20 mouse cellular contexts compared by ENCODE assay signal in the genomic region with DNA sequence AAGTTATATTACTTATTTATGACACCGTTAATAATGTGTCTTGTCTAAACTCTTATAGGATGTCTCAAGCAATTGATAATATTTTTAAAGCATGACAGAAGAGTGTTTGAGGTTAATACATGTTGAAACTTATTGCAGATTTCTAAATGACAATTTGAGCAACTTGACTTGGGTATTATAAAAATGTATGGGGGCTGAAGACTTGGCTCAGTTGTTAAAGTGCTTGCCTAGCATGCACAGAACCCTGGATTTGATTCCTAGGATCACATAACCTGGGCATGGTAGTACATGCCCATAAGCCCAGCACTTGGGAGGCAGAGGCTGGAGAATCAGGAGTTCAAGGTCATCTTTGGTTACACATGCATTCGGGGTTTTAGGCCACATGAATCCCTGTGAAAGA. TPM values are rescaled to one million over a fixed set of nuclear protein-coding genes. Genes with fewer than 3 reads are reported as not detected.
DNase-seq lines count a peak whose midpoint lies in the region; ATAC-seq and TF ChIP-seq lines count a peak whose summit lies in the region.
"Had no signal": no experiment of that assay in that cellular context is flagged by ENCODE, and none has a peak within 500 bp of the region (broad histone marks: within the 10 kb centered on the region; RNA-seq: fewer than 3 reads in every experiment).

No protein-coding gene starts in this region.

- H3K4me2 ChIP-seq in liver, postnatal 0 days (ENCODE audit: low read depth, low read length), result no peak overlapping the region
- H3K4me2 ChIP-seq in liver, embryonic 11.5 days, result no peak overlapping the region
- H3K4me2 ChIP-seq: embryonic facial prominence, embryonic 13.5 days; hindbrain, embryonic 13.5 days had no signal

- 79% methylated on average over 2 of the region's 2 CpGs for WGBS in heart, embryonic 10.5 days
- WGBS in liver, postnatal 0 days (ENCODE audit: insufficient replicate concordance), result 67% methylated on average over 2 of the region's 2 CpGs
- WGBS in liver, embryonic 11.5 days, result 83% methylated on average over 2 of the region's 2 CpGs
- 92% methylated on average over 2 of the region's 2 CpGs for WGBS in limb, embryonic 10.5 days

- no peak for TF ChIP-seq EP300 in liver, postnatal 0 days (IDR thresholded peaks at IDR 0.05; ENCODE audit: low read depth)

- H3K9ac ChIP-seq in liver, postnatal 0 days (replicated peaks), result no peak overlapping the region
- H3K9ac ChIP-seq in liver, embryonic 11.5 days (ENCODE audit: low read depth, low read length), result no peak overlapping the region

- H3K4me1 ChIP-seq in heart, embryonic 10.5 days, result peaks cover 35% of the 10 kb centered on the region
- H3K4me1 ChIP-seq in liver, postnatal 0 days (ENCODE audit: insufficient read depth), result peaks cover 9% of the 10 kb centered on the region
- H3K4me1 ChIP-seq in liver, embryonic 11.5 days (replicated peaks; ENCODE audit: control insufficient read depth, insufficient read depth, low read length), result peaks cover 14% of the 10 kb centered on the region
- peaks cover 38% of the 10 kb centered on the region for H3K4me1 ChIP-seq in limb, embryonic 10.5 days

- H3K36me3 ChIP-seq in heart, embryonic 10.5 days, result peaks cover 30% of the 10 kb centered on the region
- peaks cover 30% of the 10 kb centered on the region for H3K36me3 ChIP-seq in liver, postnatal 0 days (replicated peaks; ENCODE audit: insufficient read depth, low read length)
- peaks cover 6% of the 10 kb centered on the region for H3K36me3 ChIP-seq in liver, embryonic 11.5 days (ENCODE audit: control insufficient read depth, insufficient read depth, low read length)
- H3K36me3 ChIP-seq in limb, embryonic 10.5 days, result peaks cover 48% of the 10 kb centered on the region

- H3K4me3 ChIP-seq in heart, embryonic 10.5 days, result no peak overlapping the region
- H3K4me3 ChIP-seq in liver, postnatal 0 days (ENCODE audit: low read depth, low read length), result no peak overlapping the region
- no peak overlapping the region for H3K4me3 ChIP-seq in liver, embryonic 11.5 days (ENCODE audit: low read depth, low read length)
- H3K4me3 ChIP-seq in limb, embryonic 10.5 days, result no peak overlapping the region
- H3K4me3 ChIP-seq: embryonic facial prominence, embryonic 13.5 days; forebrain, embryonic 10.5 days; hindbrain, embryonic 13.5 days had no signal

- H3K27me3 ChIP-seq in heart, embryonic 10.5 days (ENCODE audit: insufficient read depth, poor library complexity, severe bottlenecking), result no peaks in the 10 kb centered on the region
- no peaks in the 10 kb centered on the region for H3K27me3 ChIP-seq in liver, postnatal 0 days (ENCODE audit: insufficient read depth, low read length)
- no peaks in the 10 kb centered on the region for H3K27me3 ChIP-seq in liver, embryonic 11.5 days (replicated peaks; ENCODE audit: control insufficient read depth, insufficient read depth, low read length)
- no peaks in the 10 kb centered on the region for H3K27me3 ChIP-seq in limb, embryonic 10.5 days (ENCODE audit: low read depth, poor library complexity, severe bottlenecking)
- H3K27me3 ChIP-seq: CH12.LX; embryonic facial prominence, embryonic 13.5 days; hindbrain, embryonic 13.5 days; Patski had no signal

- DNase-seq in heart, embryonic 10.5 days (ENCODE audit: low spot score), result no peak
- DNase-seq in heart, adult 11 months, result no peak
- no peak for DNase-seq in liver, postnatal 0 days
- DNase-seq in liver, embryonic 11.5 days (ENCODE audit: low spot score), result no peak
- peak; percentile 92 for DNase-seq in fat pad, adult 2 months (ENCODE audit: extremely low read depth, low read depth, low spot score)
- no peak for DNase-seq in limb, embryonic 10.5 days (ENCODE audit: low spot score)
- DNase-seq in thymus, postnatal 25 days, result no peak
- DNase-seq in kidney, postnatal 36 days, result no peak
- DNase-seq: cerebellum, adult 11-12 months; cerebellum, adult 9-10 months; cerebellum, postnatal 25 days; heart, postnatal 10 days had no signal

- H3K9me3 ChIP-seq in heart, embryonic 10.5 days, result no peaks in the 10 kb centered on the region
- H3K9me3 ChIP-seq in liver, postnatal 0 days (ENCODE audit: low read length), result no peaks in the 10 kb centered on the region
- no peaks in the 10 kb centered on the region for H3K9me3 ChIP-seq in liver, embryonic 11.5 days (ENCODE audit: control insufficient read depth, low read length)
- no peaks in the 10 kb centered on the region for H3K9me3 ChIP-seq in limb, embryonic 10.5 days (replicated peaks)
- H3K9me3 ChIP-seq: embryonic facial prominence, embryonic 13.5 days; forebrain, embryonic 10.5 days; hindbrain, embryonic 13.5 days had no signal

- TF ChIP-seq CTCF in liver, postnatal 0 days (IDR thresholded peaks at IDR 0.05; ENCODE audit: low read depth), result no peak

- peak overlapping the region; percentile 37; the same call in 1 of the 2 replicates for H3K27ac ChIP-seq in heart, embryonic 10.5 days
- H3K27ac ChIP-seq in liver, postnatal 0 days (ENCODE audit: low read depth), result 0 out of 2 replicates have a peak overlapping the region, but pooled peaks have one; percentile 13
- H3K27ac ChIP-seq in liver, embryonic 11.5 days (ENCODE audit: low read depth, low read length), result no peak overlapping the region
- H3K27ac ChIP-seq in limb, embryonic 10.5 days, result peak overlapping the region; percentile 14; the same call in 1 of the 2 replicates
- H3K27ac ChIP-seq: forebrain, embryonic 10.5 days; hindbrain, embryonic 13.5 days; hindbrain, postnatal 0 days had no signal

- no peak for ATAC-seq in liver, postnatal 0 days
- no peak for ATAC-seq in liver, embryonic 11.5 days (replicated peaks; ENCODE audit: low FRiP score)
- ATAC-seq: activated CD4-positive, CD25-positive, alpha-beta regulatory T cell, adult 4 months; forebrain, embryonic 14.5 days; hindbrain, postnatal 0 days; Patski had no signal

RNA-seq across cellular contexts. Expression of gene Errfi1, which starts 15.1 kb away (rescaled TPM):
- 15.3 and 25.7 TPM in 2 replicates for polyA plus RNA-seq in heart, embryonic 10.5 days (2016; fragmentation: Nextera tagmentation; extraction: Ambion mirVana)
- polyA plus RNA-seq in liver, postnatal 0 days (2015; fragmentation: Nextera tagmentation; extraction: Ambion mirVana), result 141 and 148 TPM in 2 replicates
- 26.2 and 27.7 TPM in 2 replicates for polyA plus RNA-seq in liver, embryonic 11.5 days (2014; fragmentation: Nextera tagmentation; extraction: Ambion mirVana)
- 25.2 and 25.9 TPM in 2 replicates for polyA plus RNA-seq in limb, embryonic 10.5 days (2016; fragmentation: Nextera tagmentation; extraction: Ambion mirVana)

RNA-seq across cellular contexts. Expression of gene Park7, which starts 45.4 kb away (rescaled TPM):
- 403 and 488 TPM in 2 replicates for polyA plus RNA-seq in heart, embryonic 10.5 days (2016; fragmentation: Nextera tagmentation; extraction: Ambion mirVana)
- polyA plus RNA-seq in liver, postnatal 0 days (2015; fragmentation: Nextera tagmentation; extraction: Ambion mirVana), result 227 and 228 TPM in 2 replicates
- polyA plus RNA-seq in liver, embryonic 11.5 days (2014; fragmentation: Nextera tagmentation; extraction: Ambion mirVana), result 526 and 535 TPM in 2 replicates
- 526 and 559 TPM in 2 replicates for polyA plus RNA-seq in limb, embryonic 10.5 days (2016; fragmentation: Nextera tagmentation; extraction: Ambion mirVana)

RNA-seq across cellular contexts. Expression of gene Tnfrsf9, which starts 45.5 kb away (rescaled TPM):
- 0.16 and 0.51 TPM in 2 replicates for polyA plus RNA-seq in heart, embryonic 10.5 days (2016; fragmentation: Nextera tagmentation; extraction: Ambion mirVana)
- polyA plus RNA-seq in liver, postnatal 0 days (2015; fragmentation: Nextera tagmentation; extraction: Ambion mirVana), result 0.33 and 0.36 TPM in 2 replicates
- 0.21 and 0.26 TPM in 2 replicates for polyA plus RNA-seq in liver, embryonic 11.5 days (2014; fragmentation: Nextera tagmentation; extraction: Ambion mirVana)
- polyA plus RNA-seq in limb, embryonic 10.5 days (2016; fragmentation: Nextera tagmentation; extraction: Ambion mirVana), result 0.59 and 1.1 TPM in 2 replicates
